Mouse (Mus musculus) neutrophil, adult 5-6 weeks (primary cell): ENCODE measurements around the gene Polg. TPM values are rescaled to one million over a fixed set of nuclear protein-coding genes. Genes with fewer than 3 reads are reported as not detected.

Source experiments
- ATAC-seq: fragments of 151-379, 151-347 bp; 2 replicates; pipeline ENCODE4 v1.8.0; 2017; ENCODE audit warnings: mild to moderate bottlenecking, moderate TSS enrichment; ENCODE audit not compliant: insufficient number of reproducible peaks, poor library complexity, low FRiP score, severe bottlenecking; ENCODE audit errors: extremely low read depth
- total RNA-seq: library from RNA; stranded (forward); fragments of 200-1000 nt; gene quantifications from 2 replicates; pipeline ENCODE4 v1.2.3, GENCODE M21; 2017

The Polg gene
- total RNA-seq, 1 experiment from 2014 or later: 141 TPM

GRCm38 (mm10) chr7:79397446-79397963 lies 68.7 kb downstream of the Polg start:
- ATAC-seq: no peak

Other genes with a start within 250 kb of the Polg start
- gene Abhd2, start 193.2 kb downstream of the Polg start, total RNA-seq: 52.1 and 55.7 TPM in 2 replicates
- gene Rlbp1, start 79.3 kb downstream of the Polg start, total RNA-seq: not detected in 2 replicates
- gene Fanci, start 74.4 kb downstream of the Polg start, total RNA-seq: 3.4 and 3.9 TPM in 2 replicates
- gene Rhcg, start 151.3 kb upstream of the Polg start, total RNA-seq: not detected in 2 replicates
- 0.98 and 1.6 TPM in 2 replicates for gene Ticrr, start 193.8 kb upstream of the Polg start, total RNA-seq
- gene Kif7, start 249.4 kb upstream of the Polg start, total RNA-seq: 0.12 TPM in 1 of 2 replicates, not detected in the other